ENCODE assay signal across 7 mouse cellular contexts in the genomic region with DNA sequence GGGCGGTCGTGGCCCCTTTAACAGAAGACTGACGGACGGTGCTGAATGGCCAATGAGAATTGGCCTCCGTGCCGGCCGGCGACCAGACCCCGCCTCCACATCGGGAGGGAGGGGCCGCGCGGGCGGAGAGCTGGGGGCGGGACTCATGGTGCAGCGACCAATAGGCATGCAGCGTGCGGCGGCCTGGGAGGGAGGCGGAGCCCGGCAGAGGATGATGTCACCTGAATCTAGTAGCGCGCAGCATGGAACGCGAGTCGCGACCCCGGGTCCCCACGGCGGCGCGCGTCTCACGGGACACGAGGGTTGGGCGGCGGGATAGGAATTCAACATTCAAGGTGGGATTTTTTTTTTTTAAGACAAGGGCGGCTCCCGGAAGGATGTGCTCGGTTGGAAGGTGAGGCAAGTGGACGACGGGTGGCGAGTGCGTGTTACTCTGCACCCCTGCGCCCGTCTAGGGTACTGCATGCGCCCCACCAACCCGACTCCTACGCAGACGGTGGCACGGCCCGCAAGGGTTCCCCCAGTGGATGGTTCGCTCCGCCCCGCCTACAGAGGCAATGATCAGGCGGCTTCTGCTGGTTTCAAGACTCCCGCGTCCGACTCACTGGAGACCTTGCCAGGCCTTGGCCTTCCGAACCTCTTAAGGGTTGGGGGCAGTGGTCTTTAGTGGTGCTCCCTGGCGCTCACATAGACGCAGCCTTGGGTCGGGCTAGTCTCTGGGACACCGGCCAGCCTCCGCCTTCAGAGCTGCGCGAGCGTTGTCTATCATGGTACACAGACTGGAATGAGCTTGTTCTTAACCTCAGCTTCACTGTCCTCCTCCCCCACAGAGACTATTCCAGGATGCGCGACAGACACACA. TPM values are rescaled to one million over a fixed set of nuclear protein-coding genes. Genes with fewer than 3 reads are reported as not detected.
DNase-seq lines count a peak whose midpoint lies in the region; ATAC-seq lines count a peak whose summit lies in the region.

No protein-coding gene starts in this region.

- peak; percentile 88 for ATAC-seq in intestine, embryonic 15.5 days

- peaks cover 3% of the 10 kb centered on the region; the same call in 1 of the 2 replicates for H3K36me3 ChIP-seq in intestine, embryonic 15.5 days
- peaks cover 9% of the 10 kb centered on the region for H3K36me3 ChIP-seq in midbrain, embryonic 10.5 days

- H3K9me3 ChIP-seq in intestine, embryonic 15.5 days = no peaks in the 10 kb centered on the region
- no peaks in the 10 kb centered on the region for H3K9me3 ChIP-seq in midbrain, embryonic 10.5 days (replicated peaks)

- peak; percentile 97 to 98 for DNase-seq in adrenal gland, adult 18-20 months (ENCODE audit: low spot score in 2 of 2)
- peak; percentile 97 for DNase-seq in embryo, embryonic 11 days
- peak; percentile 96 to 97 for DNase-seq in gastrocnemius, postnatal 36 days
- DNase-seq in left cerebral cortex, postnatal 25 days (ENCODE audit: low spot score in 2 of 2) = peak; percentile 99
- peak; percentile 99 for DNase-seq in midbrain, embryonic 10.5 days (ENCODE audit: low spot score)
- peak; percentile 97 for DNase-seq in right cerebral cortex, postnatal 4 days

- H3K27ac ChIP-seq in intestine, embryonic 15.5 days = peak overlapping the region; percentile 57; the same call in 1 of the 2 replicates
- peak overlapping the region; percentile 89 for H3K27ac ChIP-seq in midbrain, embryonic 10.5 days (replicated peaks)

- peak overlapping the region; percentile 99 for H3K4me2 ChIP-seq in intestine, embryonic 15.5 days (replicated peaks)

- H3K27me3 ChIP-seq in intestine, embryonic 15.5 days (replicated peaks) = peaks cover 29% of the 10 kb centered on the region
- peaks cover 71% of the 10 kb centered on the region for H3K27me3 ChIP-seq in midbrain, embryonic 10.5 days (ENCODE audit: low read depth, poor library complexity, severe bottlenecking)

- intact Hi-C loops in gastrocnemius, postnatal 36 days (cut with DNase I) = no loop called here
- intact Hi-C loops in left cerebral cortex, postnatal 25 days (cut with DNase I) = loop anchor here (10.0 kb wide), 1 partner anchor 202 kb away; the partner anchor contains the start of gene Slc17a7

- peaks cover 29% of the 10 kb centered on the region for H3K4me1 ChIP-seq in intestine, embryonic 15.5 days (replicated peaks)
- H3K4me1 ChIP-seq in midbrain, embryonic 10.5 days = peaks cover 63% of the 10 kb centered on the region

- peak overlapping the region; percentile 59 for H3K4me3 ChIP-seq in intestine, embryonic 15.5 days (replicated peaks)
- H3K4me3 ChIP-seq in midbrain, embryonic 10.5 days = peak overlapping the region; percentile 88

- WGBS in intestine, embryonic 15.5 days = under 1% methylated on average over 70 of the region's 70 CpGs
- under 1% methylated on average over 70 of the region's 70 CpGs for WGBS in midbrain, embryonic 10.5 days

- peak overlapping the region; percentile 58 for H3K9ac ChIP-seq in intestine, embryonic 15.5 days

RNA-seq across cellular contexts. Expression of gene Ppfia3, which starts 0.4 kb away (rescaled TPM):
- 1 to 10 TPM; 1.7 to 3.2 TPM for total RNA-seq in adrenal gland, adult 18-20 months (2021)
- under 1 TPM; 0.07 to 0.08 TPM for total RNA-seq in gastrocnemius, postnatal 36 days (2021)
- polyA plus RNA-seq in intestine, embryonic 15.5 days (2015; fragmentation: Nextera tagmentation; extraction: Ambion mirVana) = 5.6 and 6.9 TPM in 2 replicates
- total RNA-seq in left cerebral cortex, postnatal 25 days (2021) = 100 to 1,000 TPM; 151 to 152 TPM
- 6.4 and 7.4 TPM in 2 replicates for polyA plus RNA-seq in midbrain, embryonic 10.5 days (2016; fragmentation: Nextera tagmentation; extraction: Ambion mirVana)

RNA-seq across cellular contexts. Expression of gene Lin7b, which starts 3.1 kb away (rescaled TPM):
- total RNA-seq in adrenal gland, adult 18-20 months (2021) = 1 to 10 TPM; 1.3 to 1.7 TPM
- not detected for total RNA-seq in gastrocnemius, postnatal 36 days (2021)
- 1.9 and 2.4 TPM in 2 replicates for polyA plus RNA-seq in intestine, embryonic 15.5 days (2015; fragmentation: Nextera tagmentation; extraction: Ambion mirVana)
- total RNA-seq in left cerebral cortex, postnatal 25 days (2021) = 100 to 1,000 TPM; 170 to 176 TPM
- polyA plus RNA-seq in midbrain, embryonic 10.5 days (2016; fragmentation: Nextera tagmentation; extraction: Ambion mirVana) = 1.0 and 1.4 TPM in 2 replicates

RNA-seq across cellular contexts. Expression of gene Snrnp70, which starts 28.3 kb away (rescaled TPM):
- 100 to 1,000 TPM; 262 to 325 TPM for total RNA-seq in adrenal gland, adult 18-20 months (2021)
- total RNA-seq in gastrocnemius, postnatal 36 days (2021) = 10 to 100 TPM; 70.2 to 84.1 TPM
- 195 and 200 TPM in 2 replicates for polyA plus RNA-seq in intestine, embryonic 15.5 days (2015; fragmentation: Nextera tagmentation; extraction: Ambion mirVana)
- 100 to 1,000 TPM; 341 to 386 TPM for total RNA-seq in left cerebral cortex, postnatal 25 days (2021)
- 254 and 268 TPM in 2 replicates for polyA plus RNA-seq in midbrain, embryonic 10.5 days (2016; fragmentation: Nextera tagmentation; extraction: Ambion mirVana)

RNA-seq across cellular contexts. Expression of gene Hrc, which starts 32.2 kb away (rescaled TPM):
- under 1 TPM; 0.17 to 0.83 TPM for total RNA-seq in adrenal gland, adult 18-20 months (2021)
- 100 to 1,000 TPM; 818 to 890 TPM for total RNA-seq in gastrocnemius, postnatal 36 days (2021)
- polyA plus RNA-seq in intestine, embryonic 15.5 days (2015; fragmentation: Nextera tagmentation; extraction: Ambion mirVana) = 0.97 and 1.2 TPM in 2 replicates
- total RNA-seq in left cerebral cortex, postnatal 25 days (2021) = under 1 TPM; 0.23 to 0.94 TPM
- 0.12 and 0.29 TPM in 2 replicates for polyA plus RNA-seq in midbrain, embryonic 10.5 days (2016; fragmentation: Nextera tagmentation; extraction: Ambion mirVana)

RNA-seq across cellular contexts. Expression of gene Trpm4, which starts 33.7 kb away (rescaled TPM):
- 10 to 100 TPM in 1 of 2 experiments, 1 to 10 TPM in 1; 7.8 to 11.0 TPM for total RNA-seq in adrenal gland, adult 18-20 months (2021)
- 10 to 100 TPM; 20.1 to 20.7 TPM for total RNA-seq in gastrocnemius, postnatal 36 days (2021)
- polyA plus RNA-seq in intestine, embryonic 15.5 days (2015; fragmentation: Nextera tagmentation; extraction: Ambion mirVana) = 20.4 and 29.1 TPM in 2 replicates
- 10 to 100 TPM; 13.2 to 24.9 TPM for total RNA-seq in left cerebral cortex, postnatal 25 days (2021)
- 7.0 and 9.6 TPM in 2 replicates for polyA plus RNA-seq in midbrain, embryonic 10.5 days (2016; fragmentation: Nextera tagmentation; extraction: Ambion mirVana)

Comparison
In these comparisons a context has a peak if more than half of its experiments do, and no peak if none do; other contexts are left out.
1. Peak in every context shown above with its lines: DNase-seq, ATAC-seq, H3K4me3 ChIP-seq and H3K27ac ChIP-seq.
2. RNA of gene Ppfia3, which starts 0.4 kb away (total RNA-seq): 151 to 152 TPM in left cerebral cortex, postnatal 25 days; 1.7 to 3.2 TPM in adrenal gland, adult 18-20 months and 0.07 to 0.08 TPM in gastrocnemius, postnatal 36 days; every median in the first group is over 10 times any median in the second.
3. RNA of gene Lin7b, which starts 3.1 kb away (total RNA-seq): 170 to 176 TPM in left cerebral cortex, postnatal 25 days; 1.3 to 1.7 TPM in adrenal gland, adult 18-20 months and not detected in gastrocnemius, postnatal 36 days; every median in the first group is over 10 times any median in the second.